Mouse (Mus musculus) granulocyte monocyte progenitor cell, adult 5-6 weeks (primary cell): ENCODE results near the gene Col4a3. TPM values are rescaled to one million over a fixed set of nuclear protein-coding genes. Genes with fewer than 3 reads are reported as not detected.

Source experiments
- ATAC-seq: replicated peaks from 2 replicates; pipeline ENCODE4 v1.8.0; 2016; ENCODE audit warnings: mild to moderate bottlenecking, moderate TSS enrichment, inconsistent platforms; ENCODE audit not compliant: poor library complexity, severe bottlenecking
- total RNA-seq, 2 experiments: library from RNA; stranded (forward) in 1 of 2; stranded (reverse) in 1 of 2; fragments of 200-712, 200-1000 nt in 1 of 2; fragments of >200 nt in 1 of 2; fragmentation: Nextera tagmentation in 1 of 2; gene quantifications; 2 replicates each; pipeline ENCODE4 v1.2.3; 2014 to 2017

Gene Col4a3
- total RNA-seq, 2 experiments from 2014 or later: not detected

- ATAC-seq: no peak
Measured at GRCm38 (mm10) chr1:82656452-82656851, 69.7 kb downstream of the Col4a3 start.

GRCm38 (mm10) chr1:82662269-82662668 is 75.5 kb downstream of the Col4a3 start:
- ATAC-seq: no peak

- ATAC-seq: no peak
Measured at GRCm38 (mm10) chr1:82663522-82663921, 76.8 kb downstream of the Col4a3 start.

GRCm38 (mm10) chr1:82686328-82686727 is 99.6 kb downstream of the Col4a3 start:
- ATAC-seq: no peak

- no peak for ATAC-seq
Measured at GRCm38 (mm10) chr1:82686866-82687265, 100.1 kb downstream of the Col4a3 start.

- ATAC-seq: no peak
Measured at GRCm38 (mm10) chr1:82687931-82688330, 101.2 kb downstream of the Col4a3 start.

- ATAC-seq: no peak
Measured at GRCm38 (mm10) chr1:82695915-82696314, 109.2 kb downstream of the Col4a3 start.

GRCm38 (mm10) chr1:82717816-82718512 is 131.2 kb downstream of the Col4a3 start:
- no peak for ATAC-seq

- ATAC-seq: peak; percentile 99
Measured at GRCm38 (mm10) chr1:82724339-82725025, 137.8 kb downstream of the Col4a3 start, which contains the start of gene Mff. TSS of gene Mff (plus strand) at chr1:82724890.

GRCm38 (mm10) chr1:82725026-82725874 is 138.5 kb downstream of the Col4a3 start:
- peak; percentile 80 for ATAC-seq

- ATAC-seq: no peak
Measured at GRCm38 (mm10) chr1:82725875-82726185, 139.1 kb downstream of the Col4a3 start.

GRCm38 (mm10) chr1:82726482-82726881 is 139.8 kb downstream of the Col4a3 start:
- no peak for ATAC-seq

- no peak for ATAC-seq
Measured at GRCm38 (mm10) chr1:82733357-82733756, 146.6 kb downstream of the Col4a3 start.

GRCm38 (mm10) chr1:82738066-82738465 is 151.3 kb downstream of the Col4a3 start:
- no peak for ATAC-seq

- no peak for ATAC-seq
Measured at GRCm38 (mm10) chr1:82741539-82741938, 154.8 kb downstream of the Col4a3 start.

- ATAC-seq: no peak
Measured at GRCm38 (mm10) chr1:82743962-82744361, 157.2 kb downstream of the Col4a3 start.

- ATAC-seq: no peak
Measured at GRCm38 (mm10) chr1:82746408-82746807, 159.7 kb downstream of the Col4a3 start.

GRCm38 (mm10) chr1:82747714-82748452 is 161.2 kb downstream of the Col4a3 start:
- ATAC-seq: no peak

- ATAC-seq: 0 out of 2 replicates have a peak, but pooled peaks have one; percentile 28
Measured at GRCm38 (mm10) chr1:82759520-82759919, 172.8 kb downstream of the Col4a3 start.

- peak; percentile 89 for ATAC-seq
Measured at GRCm38 (mm10) chr1:82761454-82762169, 174.9 kb downstream of the Col4a3 start.
